In genomic region chr9:121314541-121315152, GRCm38 (mm10) we compare ENCODE assay signal across 8 mouse cellular contexts. TPM values are rescaled to one million over a fixed set of nuclear protein-coding genes. Genes with fewer than 3 reads are reported as not detected.
A peak's percentile ranks its signal among the peaks of the same experiment; 100 is the strongest.
DNase-seq lines count a peak whose midpoint lies in the region; ATAC-seq lines count a peak whose summit lies in the region.

No protein-coding gene starts in this region.

- peak; percentile 58 for DNase-seq in embryo, embryonic 10 days (ENCODE audit: low spot score)
- no peak for DNase-seq in embryo, embryonic 11 days
- DNase-seq in brain, adult 2 months (ENCODE audit: low read depth, low spot score) = peak; percentile 43
- DNase-seq in midbrain, embryonic 14.5 days = no peak
- DNase-seq in frontal cortex, postnatal 14 days (ENCODE audit: low spot score in 2 of 2) = no peak
- DNase-seq in right cerebral cortex, adult 2 months (ENCODE audit: low spot score in 2 of 2) = no peak

- H3K36me3 ChIP-seq in heart, embryonic 14.5 days (ENCODE audit: control insufficient read depth, insufficient read depth, low read length) = peaks cover 9% of the 10 kb centered on the region; the same call in 1 of the 2 replicates
- H3K36me3 ChIP-seq in limb, embryonic 13.5 days = peaks cover 4% of the 10 kb centered on the region; the same call in 1 of the 2 replicates
- H3K36me3 ChIP-seq in midbrain, embryonic 14.5 days (ENCODE audit: control insufficient read depth, insufficient read depth, low read length) = no peaks in the 10 kb centered on the region

- peak overlapping the region; percentile 74 for H3K4me2 ChIP-seq in heart, embryonic 14.5 days (ENCODE audit: low read length)
- H3K4me2 ChIP-seq in limb, embryonic 13.5 days (replicated peaks) = peak overlapping the region; percentile 69
- H3K4me2 ChIP-seq in midbrain, embryonic 14.5 days (ENCODE audit: low read length) = peak overlapping the region; percentile 53

- peak overlapping the region; percentile 95 to 97 for H3K27ac ChIP-seq in heart, embryonic 14.5 days (replicated peaks in 1 of 2; ENCODE audit: control insufficient read depth in 1 of 2, insufficient read depth in 1 of 2, low read depth in 2 of 2, low read length in 2 of 2)
- H3K27ac ChIP-seq in limb, embryonic 13.5 days = peak overlapping the region; percentile 80
- H3K27ac ChIP-seq in midbrain, embryonic 14.5 days (replicated peaks; ENCODE audit: low read depth, low read length) = peak overlapping the region; percentile 85

- 12% methylated on average over 14 of the region's 14 CpGs for WGBS in heart, embryonic 14.5 days
- 11% methylated on average over 14 of the region's 14 CpGs for WGBS in limb, embryonic 13.5 days
- WGBS in midbrain, embryonic 14.5 days = 15% methylated on average over 14 of the region's 14 CpGs

- peak overlapping the region; percentile 28 to 37 for H3K4me3 ChIP-seq in heart, embryonic 14.5 days (ENCODE audit: control insufficient read depth in 1 of 2, insufficient read depth in 1 of 2, low read depth in 1 of 2, low read length in 2 of 2)
- peak overlapping the region; percentile 36 for H3K4me3 ChIP-seq in limb, embryonic 13.5 days
- peak overlapping the region; percentile 18 for H3K4me3 ChIP-seq in midbrain, embryonic 14.5 days (replicated peaks; ENCODE audit: low read depth, low read length)

- peak overlapping the region; percentile 76 for H3K9ac ChIP-seq in heart, embryonic 14.5 days (ENCODE audit: low read length)
- peak overlapping the region; percentile 57 for H3K9ac ChIP-seq in limb, embryonic 13.5 days
- H3K9ac ChIP-seq in midbrain, embryonic 14.5 days (replicated peaks; ENCODE audit: low read length) = peak overlapping the region; percentile 39; the same call in 1 of the 2 replicates

- peak; percentile 54 for ATAC-seq in heart, embryonic 14.5 days (ENCODE audit: insufficient number of reproducible peaks, insufficient read depth, low FRiP score, low read depth)
- no peak for ATAC-seq in limb, embryonic 13.5 days (ENCODE audit: low FRiP score, low read depth)
- no peak for ATAC-seq in midbrain, embryonic 14.5 days (ENCODE audit: low FRiP score, low TSS enrichment)

- H3K4me1 ChIP-seq in heart, embryonic 14.5 days (ENCODE audit: control insufficient read depth in 2 of 2, insufficient read depth in 2 of 2, low read length in 2 of 2) = peaks cover 50 to 76% of the 10 kb centered on the region in 2 experiments
- peaks cover 54% of the 10 kb centered on the region for H3K4me1 ChIP-seq in limb, embryonic 13.5 days
- H3K4me1 ChIP-seq in midbrain, embryonic 14.5 days (ENCODE audit: control insufficient read depth, insufficient read depth, low read length) = peaks cover 50% of the 10 kb centered on the region

- H3K9me3 ChIP-seq in heart, embryonic 14.5 days (ENCODE audit: control insufficient read depth, low read length) = no peaks in the 10 kb centered on the region
- no peaks in the 10 kb centered on the region for H3K9me3 ChIP-seq in limb, embryonic 13.5 days
- H3K9me3 ChIP-seq in midbrain, embryonic 14.5 days (ENCODE audit: control insufficient read depth, low read length) = no peaks in the 10 kb centered on the region

- no peaks in the 10 kb centered on the region for H3K27me3 ChIP-seq in heart, embryonic 14.5 days (ENCODE audit: control insufficient read depth, insufficient read depth, low read length)
- H3K27me3 ChIP-seq in limb, embryonic 13.5 days = no peaks in the 10 kb centered on the region
- no peaks in the 10 kb centered on the region for H3K27me3 ChIP-seq in midbrain, embryonic 14.5 days (ENCODE audit: control insufficient read depth, insufficient read depth, low read length)

RNA-seq across cellular contexts. Expression of gene Trak1, which starts 17.3 kb away (rescaled TPM):
- 41.3 and 42.1 TPM in 2 replicates for polyA plus RNA-seq in heart, embryonic 14.5 days (2014; fragmentation: Nextera tagmentation; extraction: Ambion mirVana)
- 17.0 and 17.7 TPM in 2 replicates for polyA plus RNA-seq in limb, embryonic 13.5 days (2015; fragmentation: Nextera tagmentation; extraction: Ambion mirVana)
- polyA plus RNA-seq in midbrain, embryonic 14.5 days (2014; fragmentation: Nextera tagmentation; extraction: Ambion mirVana) = 47.0 and 53.6 TPM in 2 replicates

RNA-seq across cellular contexts. Expression of gene Ulk4, which starts 37.6 kb away (rescaled TPM):
- polyA plus RNA-seq in heart, embryonic 14.5 days (2014; fragmentation: Nextera tagmentation; extraction: Ambion mirVana) = 87.5 and 95.4 TPM in 2 replicates
- polyA plus RNA-seq in limb, embryonic 13.5 days (2015; fragmentation: Nextera tagmentation; extraction: Ambion mirVana) = 167 and 187 TPM in 2 replicates
- 75.7 and 79.0 TPM in 2 replicates for polyA plus RNA-seq in midbrain, embryonic 14.5 days (2014; fragmentation: Nextera tagmentation; extraction: Ambion mirVana)

Comparison
In these comparisons a context has a peak if more than half of its experiments do, and no peak if none do; other contexts are left out.
1. DNase-seq: peak in embryo, embryonic 10 days (single experiment) and brain, adult 2 months (single experiment); none in embryo, embryonic 11 days (single experiment), midbrain, embryonic 14.5 days (single experiment), frontal cortex, postnatal 14 days (0 of 2) and right cerebral cortex, adult 2 months (0 of 2).
2. Peak in every context shown above with its lines, with median percentiles within 50 percentile points of each other: H3K27ac ChIP-seq, H3K4me2 ChIP-seq, H3K4me3 ChIP-seq and H3K9ac ChIP-seq.